Mouse (Mus musculus) left cerebral cortex, adult 9 months (tissue): Measurements from ENCODE around the gene Fgd4.

Experiments
- DNase-seq, 2 experiments: peaks; one replicate each; pipeline ENCODE4 v3.0.0; 2022; ENCODE audit warnings: low spot score in 2 of 2

The Fgd4 gene

DNA sequence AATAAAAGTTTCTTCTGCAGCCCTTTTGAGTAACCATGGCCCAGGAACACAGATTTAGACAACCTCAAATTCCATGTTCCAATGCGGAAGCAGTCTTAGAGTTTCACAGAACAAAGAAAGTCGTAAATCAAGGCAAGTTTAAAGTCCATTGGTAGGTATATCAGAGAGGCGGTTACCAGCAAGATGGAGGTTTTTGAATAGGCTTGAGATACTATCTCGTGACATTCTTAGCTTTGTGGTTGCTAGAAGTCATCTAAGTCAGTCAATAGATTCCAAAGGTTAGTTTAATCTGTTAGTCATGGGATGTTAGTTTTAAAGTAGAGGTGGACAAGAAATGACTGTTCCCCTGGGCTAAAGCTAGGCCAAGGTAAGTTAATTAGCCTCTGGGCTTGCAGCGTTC lies at the start of gene Fgd4:
Gene Fgd4, minus strand, starts transcription at position 89 of the 400 bp plus-strand sequence.
- no peak for DNase-seq

DNA sequence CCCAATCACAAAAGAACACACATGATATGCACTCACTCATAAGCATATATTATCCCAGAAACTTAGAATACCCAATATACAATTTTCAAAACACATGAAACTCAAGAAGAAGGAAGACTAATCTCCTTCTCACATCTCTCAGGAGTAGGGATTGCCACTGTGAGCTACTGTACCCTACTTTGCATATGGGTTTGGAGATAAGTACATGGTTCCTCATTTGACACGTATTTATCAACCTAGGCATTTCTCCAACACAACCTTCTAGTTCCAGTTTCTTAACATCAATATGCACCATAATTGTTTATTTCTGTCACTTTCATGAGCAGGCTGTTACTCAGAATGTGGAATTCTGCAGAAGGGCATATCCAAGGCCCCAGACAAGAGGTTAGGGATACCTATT lies 44.8 kb upstream of the Fgd4 start:
- DNase-seq, result no peak

- no peak for DNase-seq
These were observed 33.4 kb upstream of the Fgd4 start for GRCm38 (mm10) chr16:16633730-16634129.

DNA sequence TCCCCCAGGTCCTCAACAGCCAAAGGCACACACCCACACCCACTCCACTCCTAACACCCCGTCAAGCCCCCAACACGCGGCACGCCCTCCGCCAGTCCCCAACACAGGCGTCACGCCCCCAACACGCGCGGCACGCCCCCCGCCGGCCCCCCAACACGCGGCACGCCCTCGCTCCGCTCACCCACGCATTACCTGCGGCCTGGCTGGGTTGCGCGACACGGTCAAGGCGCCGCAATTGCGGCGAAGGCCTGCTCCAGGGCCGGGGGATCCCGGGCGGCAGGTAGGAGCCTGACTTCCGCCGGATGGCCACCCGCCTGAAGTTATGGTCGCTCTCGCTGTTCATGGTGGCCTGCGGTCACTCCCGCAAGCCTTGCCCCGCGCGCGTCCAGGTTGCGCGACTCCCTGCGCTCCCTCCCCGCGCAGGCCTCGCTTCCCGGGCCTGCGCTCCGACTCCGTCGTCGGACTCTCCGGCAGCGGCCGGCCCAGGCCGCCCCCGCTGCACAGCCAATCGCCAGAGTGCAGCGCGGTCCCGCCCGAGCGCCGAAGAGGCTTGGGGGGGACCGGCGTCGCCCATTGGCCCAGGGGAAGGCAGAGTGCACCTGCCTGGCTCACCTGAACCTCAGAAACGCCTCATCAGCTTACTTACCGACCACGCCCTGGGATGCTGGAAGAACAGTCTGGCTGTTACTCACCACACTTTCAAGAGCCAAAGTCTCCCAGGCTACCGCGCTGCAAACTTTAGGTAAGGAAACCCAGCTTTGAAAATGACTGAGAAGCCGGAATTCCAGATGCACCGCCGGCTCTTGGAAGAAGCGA lies 555 bp downstream of the Fgd4 start:
- peak in 1 of 2 experiments; percentile 16 for DNase-seq

- DNase-seq, result no peak
These were observed 3.8 kb downstream of the Fgd4 start for GRCm38 (mm10) chr16:16596582-16596981.

- DNase-seq, result no peak
These were observed 7.7 kb downstream of the Fgd4 start for GRCm38 (mm10) chr16:16592622-16593021.

DNA sequence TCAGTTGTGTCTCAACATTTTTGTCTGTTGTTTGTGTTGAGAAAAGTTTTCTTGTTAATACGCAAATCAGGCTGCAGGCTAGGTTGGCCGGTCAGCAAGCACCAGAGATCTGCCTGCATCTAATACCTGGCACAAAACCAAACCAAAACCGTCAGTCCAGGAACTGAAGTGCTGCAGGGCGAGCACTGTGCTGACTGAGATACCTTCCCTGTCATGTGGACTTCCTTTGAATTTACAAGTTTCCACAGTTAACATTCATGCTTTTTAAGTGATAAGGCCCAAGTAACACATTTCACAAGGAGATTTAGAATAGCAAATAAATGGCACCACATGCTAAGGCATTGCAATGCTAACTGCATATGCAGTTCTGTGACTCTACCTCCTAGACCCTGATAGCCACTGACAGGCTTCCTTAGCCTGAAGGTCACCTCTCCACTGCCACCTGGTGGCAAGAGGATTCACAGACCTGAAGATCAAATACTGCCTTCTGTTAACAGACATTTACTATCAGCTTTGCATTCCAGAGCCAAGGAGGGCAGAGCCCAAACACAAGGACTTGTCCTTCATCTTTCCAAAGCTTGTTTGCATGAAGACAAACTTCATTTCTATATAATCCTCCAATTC lies 15.8 kb downstream of the Fgd4 start:
- DNase-seq, result peak in 1 of 2 experiments; percentile 77

- DNase-seq, result no peak
These were observed 23.8 kb downstream of the Fgd4 start for GRCm38 (mm10) chr16:16576556-16576955.

- DNase-seq, result no peak
These were observed 25.8 kb downstream of the Fgd4 start for GRCm38 (mm10) chr16:16574508-16574907.

GRCm38 (mm10) chr16:16573167-16573566 lies 27.2 kb downstream of the Fgd4 start:
- DNase-seq, result no peak

GRCm38 (mm10) chr16:16571356-16571755 lies 29.0 kb downstream of the Fgd4 start:
- DNase-seq, result no peak

GRCm38 (mm10) chr16:16566786-16567185 lies 33.6 kb downstream of the Fgd4 start:
- no peak for DNase-seq

- no peak for DNase-seq
These were observed 34.1 kb downstream of the Fgd4 start for GRCm38 (mm10) chr16:16566215-16566614.

DNA sequence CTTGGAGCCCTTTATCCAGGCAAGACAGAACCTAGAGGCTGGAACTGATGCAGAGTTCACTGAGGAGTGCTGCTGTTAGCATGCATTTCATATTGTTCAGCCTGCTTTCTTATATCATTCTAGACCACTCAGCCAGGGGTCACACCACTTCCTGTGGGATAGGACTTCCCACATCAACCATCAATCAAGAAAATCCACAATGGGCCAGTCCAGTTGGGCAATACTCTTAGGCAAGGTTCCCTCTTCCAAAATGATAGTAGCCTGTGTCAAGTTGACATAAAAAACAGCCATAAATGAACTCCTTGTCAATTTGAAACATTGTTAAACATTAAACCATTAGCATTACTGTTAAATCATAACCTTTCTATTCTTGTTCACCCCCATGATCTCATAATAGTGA lies 34.6 kb downstream of the Fgd4 start:
- DNase-seq, result no peak

- DNase-seq, result no peak
These were observed 39.6 kb downstream of the Fgd4 start for GRCm38 (mm10) chr16:16560718-16561117.

- peak; percentile 83 to 92 for DNase-seq
These were observed 40.3 kb downstream of the Fgd4 start for GRCm38 (mm10) chr16:16559878-16560531.

GRCm38 (mm10) chr16:16559016-16559877 lies 41.1 kb downstream of the Fgd4 start:
- DNase-seq, result peak in 1 of 2 experiments; percentile 30

GRCm38 (mm10) chr16:16557738-16558137 lies 42.6 kb downstream of the Fgd4 start:
- peak; percentile 51 to 58 for DNase-seq

GRCm38 (mm10) chr16:16554098-16554497 lies 46.3 kb downstream of the Fgd4 start:
- DNase-seq, result no peak

GRCm38 (mm10) chr16:16552197-16552596 lies 48.2 kb downstream of the Fgd4 start:
- DNase-seq, result no peak

- DNase-seq, result no peak
These were observed 51.2 kb downstream of the Fgd4 start for GRCm38 (mm10) chr16:16549105-16549504.

GRCm38 (mm10) chr16:16546657-16547056 lies 53.7 kb downstream of the Fgd4 start:
- DNase-seq, result no peak
